Mouse (Mus musculus) embryo, embryonic 9.5 days (tissue): ENCODE data around the gene Ier2.
"Not testable (repeated sequence)": the region's sequence is repeated elsewhere in the genome, so short reads cannot be mapped to it uniquely, and the experiment has no call there.

Experiments used
- DNase-seq: peaks from one replicate; pipeline ENCODE4 v3.0.0-alpha.2; 2017; ENCODE audit errors: extremely low spot score

The Ier2 gene

DNA sequence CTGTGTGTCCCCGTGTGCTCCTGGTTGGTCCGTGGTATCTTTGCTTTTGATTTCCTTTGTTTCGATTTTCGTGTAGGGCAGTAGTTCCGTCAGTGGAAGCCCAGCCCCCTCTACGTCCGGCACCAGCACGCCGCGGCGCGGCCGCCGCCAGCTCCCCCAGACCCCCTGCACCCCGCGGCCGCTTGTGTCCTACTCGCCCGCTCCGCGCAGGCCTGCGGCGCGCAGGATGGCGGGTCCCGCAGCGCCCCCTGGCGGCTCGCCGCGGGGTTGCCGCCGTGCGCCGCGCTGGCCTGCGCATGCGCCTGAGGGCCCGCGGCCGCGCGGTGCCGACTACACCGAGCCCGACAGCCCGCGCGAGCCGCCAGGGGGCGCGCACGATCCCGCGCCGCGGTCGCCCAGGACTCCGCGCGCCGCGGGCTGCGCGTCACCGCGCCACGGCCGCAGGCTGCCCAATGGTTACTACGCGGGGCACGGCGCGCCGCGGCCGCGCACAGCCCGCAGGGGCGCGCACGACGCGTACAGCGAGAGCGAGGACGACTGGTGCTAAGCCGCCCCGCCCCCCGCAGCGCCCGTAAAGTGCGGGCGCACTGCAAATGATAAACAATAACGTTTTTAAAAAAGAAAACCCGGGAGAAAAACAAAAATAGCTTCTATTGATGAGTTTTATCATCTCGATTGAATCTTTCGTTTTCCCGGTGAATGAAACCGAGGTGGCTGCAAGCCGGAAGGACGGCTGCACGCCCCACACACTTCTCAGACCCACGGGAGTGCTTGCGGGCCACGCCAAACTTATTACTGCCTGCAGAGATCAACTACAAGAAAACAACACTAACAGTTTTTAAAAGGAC, 23.3 kb downstream of the Ier2 start:
- peak; percentile 91 for DNase-seq

DNA sequence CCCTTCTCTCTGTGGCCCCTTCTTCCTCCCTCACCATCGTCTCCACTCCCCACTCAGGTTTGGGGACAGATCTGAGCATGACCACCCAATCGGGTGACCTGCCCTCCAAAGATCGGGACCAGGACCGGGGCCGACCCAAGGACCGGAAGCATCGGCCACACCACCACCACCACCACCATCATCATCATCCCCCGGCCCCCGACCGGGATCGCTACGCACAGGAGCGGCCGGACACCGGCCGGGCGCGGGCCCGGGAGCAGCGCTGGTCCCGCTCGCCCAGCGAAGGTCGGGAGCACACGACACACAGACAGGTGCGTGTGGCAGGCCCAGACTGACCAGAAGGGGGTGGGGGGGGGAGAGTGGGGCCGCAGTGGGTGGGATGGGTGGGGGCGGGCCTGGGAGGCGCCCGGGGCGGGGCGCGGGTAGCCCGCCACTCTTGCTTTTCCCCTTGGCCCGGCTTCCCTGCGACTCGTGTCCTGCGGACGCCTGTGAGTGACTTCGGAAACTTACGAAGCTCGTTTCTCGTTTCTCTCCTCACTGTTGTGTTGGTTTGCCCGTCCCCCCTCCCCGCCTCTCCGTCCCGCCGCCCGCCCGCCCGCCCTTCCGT, 24.0 kb downstream of the Ier2 start:
- DNase-seq, result peak; percentile 60

DNA sequence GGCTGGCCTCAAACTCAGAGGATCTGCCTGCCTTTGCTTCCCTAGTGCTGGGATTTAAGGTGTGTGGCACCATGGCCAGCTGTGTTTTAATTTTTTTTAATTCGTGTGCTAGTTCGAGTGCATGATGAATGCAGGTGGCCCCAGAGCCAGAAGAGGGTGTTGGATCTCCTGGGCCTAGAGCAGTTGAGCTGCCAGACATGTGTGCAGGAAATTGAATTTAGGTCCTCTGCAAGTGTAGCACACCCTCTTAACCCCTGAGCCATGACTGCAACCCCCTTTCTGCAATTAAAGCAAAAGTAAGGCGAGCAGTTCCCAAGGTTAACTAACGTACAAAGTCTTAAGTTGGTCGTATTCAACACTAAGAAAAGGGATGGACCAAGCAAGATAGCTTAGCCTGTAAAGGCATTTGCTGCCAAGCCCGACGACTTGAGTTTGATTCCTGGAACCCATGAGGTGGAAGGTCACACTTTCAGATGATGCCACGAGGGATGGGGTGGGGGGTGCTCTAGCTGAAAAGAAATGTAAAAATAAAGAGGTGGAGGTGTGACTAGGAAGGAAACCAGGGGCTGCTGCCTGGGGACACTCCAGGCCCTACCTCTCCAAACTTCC, 24.6 kb downstream of the Ier2 start:
- DNase-seq, result no peak

DNA sequence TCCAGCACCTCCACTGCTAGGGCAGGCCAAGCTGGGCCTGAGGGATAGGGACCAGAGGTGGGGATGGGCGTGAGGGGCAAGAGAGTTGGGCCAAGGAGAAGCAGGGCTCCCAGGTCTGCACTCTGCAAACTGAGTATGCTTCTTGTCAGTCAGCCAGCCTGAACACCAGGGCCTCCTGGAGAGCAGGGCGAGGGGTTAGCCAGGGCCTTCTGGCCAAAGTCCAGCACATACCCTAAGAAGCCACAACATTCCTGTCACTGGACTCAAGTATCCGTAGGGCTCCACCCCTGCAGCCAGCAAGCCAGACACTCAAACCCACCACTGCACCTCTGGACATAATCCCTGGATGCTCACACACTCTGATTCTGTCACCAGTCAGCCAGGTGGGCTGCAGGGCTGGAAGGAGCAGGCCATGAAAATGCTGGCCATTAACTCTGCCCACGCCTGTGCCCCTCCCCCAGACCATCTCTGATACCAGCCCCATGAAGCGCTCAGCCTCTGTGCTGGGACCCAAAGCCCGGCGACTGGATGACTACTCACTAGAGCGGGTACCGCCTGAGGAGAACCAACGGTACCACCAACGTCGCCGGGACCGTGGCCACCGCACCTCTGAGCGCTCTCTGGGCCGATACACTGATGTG, 26.5 kb downstream of the Ier2 start:
- no peak for DNase-seq

DNA sequence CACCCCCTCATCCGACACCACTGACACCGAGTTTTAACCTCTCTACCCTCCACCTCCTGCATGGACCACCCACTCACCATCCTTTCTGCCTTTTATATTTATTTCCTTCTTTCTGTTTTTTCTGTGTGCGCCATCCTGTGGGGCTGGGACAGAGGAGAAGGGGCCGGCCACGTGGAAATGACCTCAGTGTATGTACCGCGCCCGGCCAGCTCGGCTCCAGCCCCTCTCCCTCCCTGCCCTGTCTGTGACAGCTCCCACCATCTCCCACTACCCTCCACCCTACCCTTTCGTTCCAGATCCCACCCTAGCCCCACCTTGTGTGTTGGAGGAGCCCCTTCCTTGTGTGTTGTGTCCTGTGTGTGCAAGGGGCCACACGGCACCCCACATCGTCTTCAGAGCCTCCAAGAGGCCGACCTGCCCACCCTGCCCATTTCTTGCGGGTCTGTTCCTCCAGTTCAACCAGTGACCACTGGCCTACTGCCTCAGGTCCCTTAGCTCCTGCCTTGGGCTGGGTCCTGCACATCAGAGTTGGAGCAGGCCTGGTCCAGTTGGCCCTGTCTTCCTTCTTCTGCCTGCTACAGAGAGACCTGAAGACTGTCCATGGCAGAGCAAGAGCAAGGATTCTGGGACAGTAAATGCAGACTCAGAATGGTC, 27.1 kb downstream of the Ier2 start:
- no peak for DNase-seq

DNA sequence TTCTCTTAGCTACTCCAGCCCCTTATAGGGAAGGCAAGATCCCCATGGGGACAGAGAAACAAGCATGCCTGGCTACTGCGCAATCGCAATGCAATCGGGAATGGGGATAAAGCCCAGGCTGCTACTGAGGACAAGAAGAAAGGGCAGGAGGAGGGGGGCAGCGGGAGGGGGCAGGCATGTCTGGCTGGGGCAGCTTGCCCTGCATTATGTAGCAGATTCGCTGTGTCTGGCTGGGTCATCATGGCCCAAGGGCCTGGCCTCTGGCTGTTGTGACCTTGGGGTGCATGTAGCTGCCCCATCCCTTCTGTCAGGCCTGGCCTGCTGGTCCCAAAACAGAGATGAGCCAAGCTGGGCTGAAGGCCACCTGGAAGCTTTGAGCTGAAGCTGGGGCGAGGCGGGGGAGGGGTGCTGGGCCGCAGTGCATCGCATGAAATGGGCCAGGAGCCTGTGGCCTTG, 27.8 kb downstream of the Ier2 start:
- no peak for DNase-seq

DNA sequence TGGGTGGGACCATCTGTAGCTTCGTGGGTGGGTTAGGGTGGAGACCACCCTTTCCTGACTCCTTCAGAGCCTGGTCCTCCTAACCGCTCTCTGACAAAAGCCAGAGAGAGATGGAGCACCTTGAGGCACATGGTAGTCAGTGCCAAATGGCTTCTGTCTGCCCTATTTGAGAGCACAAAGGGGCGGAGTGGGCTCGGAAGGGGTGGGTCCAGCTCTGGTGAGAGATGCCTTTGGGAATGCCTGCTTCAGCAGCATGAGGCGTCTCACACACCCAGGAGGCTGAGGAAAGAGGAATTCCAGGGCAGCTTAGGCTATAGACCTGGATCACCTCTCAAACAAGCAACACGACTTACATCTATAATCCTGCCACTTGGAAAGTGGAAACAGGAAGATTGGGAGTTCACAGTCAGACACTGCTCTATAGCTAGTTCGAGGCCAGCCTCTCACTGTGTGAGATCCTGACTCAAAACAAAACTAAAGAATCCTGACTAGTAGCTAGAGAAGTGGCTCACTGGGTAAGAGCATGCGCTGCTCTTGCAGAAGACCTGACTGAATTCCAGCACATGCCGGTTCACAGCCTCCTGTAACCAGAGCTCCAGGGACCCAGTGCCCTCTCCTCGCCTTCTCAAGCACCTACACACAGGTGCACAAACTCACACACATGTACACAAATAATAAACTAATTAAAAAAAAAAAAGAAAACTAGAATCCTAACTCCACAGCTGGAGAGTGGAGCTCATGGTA, 28.6 kb downstream of the Ier2 start:
- DNase-seq, result no peak

DNA sequence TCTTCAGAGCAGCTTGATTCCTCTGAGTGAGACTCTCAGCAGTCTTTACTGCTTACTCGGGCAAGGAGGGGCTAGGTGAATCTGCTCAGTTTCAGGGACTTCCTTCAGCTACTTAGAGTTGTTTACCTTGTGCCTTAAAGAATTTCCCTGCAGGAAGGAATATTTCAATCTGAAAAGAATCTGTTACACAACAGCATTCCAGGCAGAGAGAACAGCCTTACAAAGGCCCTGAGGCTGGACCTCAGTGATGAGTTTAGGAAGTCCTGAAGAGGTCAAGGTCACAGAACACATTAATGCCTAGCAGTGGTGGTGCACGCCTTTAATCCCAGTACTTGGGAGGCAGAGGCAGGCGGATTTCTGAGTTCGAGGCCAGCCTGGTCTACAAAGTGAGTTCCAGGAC, 30.8 kb downstream of the Ier2 start:
- no peak for DNase-seq

DNA sequence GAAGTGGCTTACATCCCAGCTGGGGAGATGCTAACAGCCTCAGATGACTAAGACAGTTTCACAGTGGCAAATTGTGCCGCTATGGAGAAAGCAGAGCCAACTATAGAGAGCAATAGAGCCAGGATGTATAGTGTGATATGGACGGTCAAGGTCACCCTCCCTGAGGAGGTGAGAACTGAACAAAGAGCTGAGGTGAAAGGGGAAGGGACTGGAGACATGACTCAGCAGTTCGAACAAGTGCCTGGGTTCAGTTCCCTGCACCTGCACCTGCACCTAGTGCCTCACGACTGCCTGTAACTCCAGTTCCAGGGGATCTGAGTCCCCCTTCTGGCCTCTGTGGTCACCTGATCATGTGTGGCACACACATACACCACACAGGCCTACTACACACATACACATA, 32.5 kb downstream of the Ier2 start:
- DNase-seq, result no peak

DNA sequence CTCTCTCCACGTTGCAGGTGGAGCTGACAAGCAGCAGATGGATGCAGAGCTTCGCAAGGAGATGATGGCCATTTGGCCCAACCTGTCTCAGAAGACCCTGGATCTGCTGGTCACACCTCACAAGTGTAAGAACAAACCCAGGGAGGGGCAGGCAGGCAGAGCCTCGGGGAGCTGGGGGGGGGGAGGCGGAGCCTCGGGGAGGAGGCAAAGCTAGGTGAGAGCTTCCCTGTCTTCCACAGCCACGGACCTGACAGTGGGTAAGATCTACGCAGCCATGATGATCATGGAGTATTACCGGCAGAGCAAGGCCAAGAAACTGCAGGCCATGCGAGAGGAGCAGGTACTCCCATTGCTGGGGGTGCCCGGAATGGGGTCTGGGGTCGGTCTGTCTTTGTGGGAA, 33.1 kb downstream of the Ier2 start:
- DNase-seq, result no peak

DNA sequence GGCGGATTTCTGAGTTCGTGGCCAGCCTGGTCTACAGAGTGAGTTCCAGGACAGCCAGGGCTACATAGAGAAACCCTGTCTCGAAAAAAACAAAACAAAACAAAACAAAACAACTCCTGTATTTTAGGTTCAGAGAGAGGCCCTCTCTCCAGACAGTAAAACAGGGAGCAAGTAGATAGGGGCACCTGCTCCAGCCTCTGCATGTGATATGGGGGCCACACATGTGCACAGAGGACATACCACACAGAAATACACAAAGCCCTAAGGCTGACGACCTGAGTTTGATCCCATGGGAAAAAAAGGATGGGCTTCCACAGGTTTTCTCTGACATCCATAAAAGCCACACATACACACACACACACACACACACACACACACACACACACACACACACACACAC, 39.2 kb downstream of the Ier2 start:
- DNase-seq, result not testable (repeated sequence)

DNA sequence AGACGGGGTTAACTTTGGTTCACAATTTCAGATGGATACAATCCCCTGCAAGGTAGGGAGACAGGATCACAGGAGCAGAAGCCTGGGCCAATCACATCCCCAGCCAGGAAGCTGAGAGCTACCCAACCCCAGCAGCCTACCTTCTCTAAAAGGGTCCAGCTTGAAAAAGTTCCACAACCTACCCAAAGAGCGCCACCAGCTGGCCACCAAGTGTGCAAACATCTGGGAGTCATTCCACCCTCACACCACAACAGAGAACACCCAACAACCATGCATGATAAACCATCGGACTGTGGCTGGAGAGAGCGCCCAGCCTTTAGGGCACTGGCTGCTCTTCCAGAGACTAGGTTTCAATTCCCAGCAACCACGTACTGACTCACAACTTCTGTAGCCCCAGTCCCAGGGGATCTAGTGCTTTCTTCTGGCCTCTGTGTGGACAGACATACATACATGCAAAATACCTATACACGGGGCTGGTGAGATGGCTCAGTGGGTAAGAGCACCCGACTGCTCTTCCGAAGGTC, 41.5 kb downstream of the Ier2 start:
- DNase-seq, result no peak

DNA sequence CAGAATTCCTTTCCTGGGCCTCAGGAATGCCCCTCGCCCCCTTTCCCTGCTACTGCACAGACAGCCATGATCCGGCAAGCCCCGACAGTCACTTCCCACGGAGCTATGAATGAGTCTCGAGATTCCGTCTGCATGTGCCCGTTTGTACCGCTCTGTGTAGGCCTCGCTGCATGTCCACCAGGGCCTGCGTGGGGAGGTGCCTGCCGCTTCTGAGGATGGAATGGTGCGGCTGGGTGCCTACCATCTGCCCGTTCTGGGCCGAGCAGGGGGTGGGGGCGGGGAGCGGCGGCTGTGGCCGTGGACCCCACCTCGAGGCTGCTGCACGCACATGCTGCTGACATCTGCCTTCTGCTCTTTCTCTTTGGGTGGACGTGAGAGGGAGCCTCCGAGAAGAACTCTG, 45.6 kb downstream of the Ier2 start:
- no peak for DNase-seq

DNA sequence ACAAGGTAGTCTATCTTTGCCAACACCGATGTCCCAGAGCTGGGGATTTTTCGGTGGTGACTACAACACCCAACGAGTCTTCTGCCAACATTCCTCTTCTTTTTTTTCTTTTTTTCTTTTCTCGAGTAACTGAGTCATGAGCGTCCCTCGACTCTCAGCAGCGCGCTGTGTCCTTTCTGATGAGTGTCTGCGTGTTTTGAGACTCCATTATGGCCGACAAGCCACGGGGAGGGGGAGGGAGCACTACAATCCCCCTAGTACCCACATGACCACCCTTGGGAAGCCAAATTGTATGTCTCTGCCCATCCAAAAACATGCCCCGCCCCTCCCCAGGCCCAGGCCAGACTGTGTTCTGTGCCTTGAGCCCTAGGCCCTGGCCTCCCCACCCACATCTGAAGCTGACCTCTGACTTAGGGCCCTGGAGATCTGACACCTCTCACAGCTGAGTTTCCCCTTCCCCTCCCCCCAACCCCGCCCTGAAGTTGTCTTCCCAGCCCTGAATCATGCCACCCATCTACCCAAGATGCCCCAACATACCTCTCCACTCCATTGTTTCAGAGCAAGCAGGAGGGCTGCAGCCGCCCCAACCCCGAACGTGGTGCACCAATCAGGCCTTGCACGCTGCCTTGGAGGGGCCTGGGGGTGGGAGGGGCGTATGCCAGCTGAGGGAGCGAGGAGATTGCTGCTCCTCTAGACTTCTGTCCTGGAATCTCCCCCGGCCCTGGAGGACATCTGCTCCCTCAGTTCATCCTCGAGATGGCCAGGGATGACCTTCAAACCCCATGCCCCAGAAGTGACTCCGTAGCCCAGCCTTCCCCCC, 46.8 kb downstream of the Ier2 start:
- DNase-seq, result peak; percentile 37

DNA sequence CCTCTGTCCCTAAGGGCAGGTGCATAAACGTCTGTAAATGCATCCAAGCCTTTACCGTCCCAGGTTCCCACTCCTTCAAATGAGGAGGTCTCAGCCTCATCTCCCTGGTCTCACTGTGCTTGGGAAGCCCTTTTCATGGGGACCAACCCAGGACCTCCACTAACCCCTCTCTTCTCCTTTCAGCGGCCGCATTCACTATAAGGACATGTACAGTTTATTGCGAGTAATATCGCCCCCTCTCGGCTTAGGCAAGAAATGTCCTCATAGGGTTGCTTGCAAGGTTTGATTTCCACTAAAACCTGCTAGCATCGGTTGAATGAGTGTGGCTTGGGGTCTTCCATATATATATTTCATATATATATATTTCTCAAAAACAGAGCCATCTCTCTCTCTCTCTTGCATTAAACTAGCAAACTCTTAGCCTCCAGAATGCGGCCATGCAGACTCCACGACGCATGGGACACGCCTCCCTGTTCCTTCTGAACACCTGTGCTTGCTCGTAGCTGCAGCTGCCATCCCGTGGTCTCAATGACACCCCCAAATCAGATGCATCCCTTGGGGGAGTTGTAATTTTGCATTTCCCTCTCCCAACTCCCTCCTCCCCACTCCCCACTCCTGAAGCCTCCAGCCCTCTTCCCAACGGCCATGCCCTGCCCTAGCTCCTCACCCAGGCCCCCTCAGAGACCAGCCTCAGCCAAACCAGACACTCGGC, 48.0 kb downstream of the Ier2 start:
- DNase-seq, result peak; percentile 43
